8 mouse cellular contexts compared by ENCODE assay signal in genomic region chr3:152397335-152397940, GRCm38 (mm10). TPM values are rescaled to one million over a fixed set of nuclear protein-coding genes. Genes with fewer than 3 reads are reported as not detected.
DNase-seq lines count a peak whose midpoint lies in the region; ATAC-seq lines count a peak whose summit lies in the region.

No protein-coding gene starts in this region.

- ATAC-seq in midbrain, embryonic 15.5 days (replicated peaks), result no peak

- H3K27ac ChIP-seq in midbrain, embryonic 15.5 days, result no peak overlapping the region

- WGBS in midbrain, embryonic 15.5 days, result 59% methylated on average over 9 of the region's 9 CpGs

- H3K4me3 ChIP-seq in midbrain, embryonic 15.5 days, result peak overlapping the region; percentile 85

- H3K9me3 ChIP-seq in midbrain, embryonic 15.5 days, result no peaks in the 10 kb centered on the region

- H3K4me1 ChIP-seq in midbrain, embryonic 15.5 days, result peaks cover 30% of the 10 kb centered on the region

- no peaks in the 10 kb centered on the region; the same call in 1 of the 2 replicates for H3K36me3 ChIP-seq in midbrain, embryonic 15.5 days (replicated peaks)

- peak overlapping the region; percentile 67 for H3K4me2 ChIP-seq in midbrain, embryonic 15.5 days

- DNase-seq in kidney, adult 9 months, result peak; percentile 49
- DNase-seq in kidney, postnatal 4 days, result no peak
- peak; percentile 44 for DNase-seq in c-Kit-negative CD71-positive TER-119-positive erythroid progenitor cells, embryonic 14.5 days (ENCODE audit: low read depth, low spot score)
- DNase-seq in induced T-regulatory cell, adult 2 months (ENCODE audit: low read depth), result peak; percentile 14
- no peak for DNase-seq in thymus, postnatal 36 days
- no peak for DNase-seq in thymus, adult 18-20 months
- DNase-seq in thymus, postnatal 10 days (ENCODE audit: low spot score in 2 of 2), result no peak

- no peaks in the 10 kb centered on the region for H3K27me3 ChIP-seq in midbrain, embryonic 15.5 days (replicated peaks)

- H3K9ac ChIP-seq in midbrain, embryonic 15.5 days, result peak overlapping the region; percentile 90; the same call in 1 of the 2 replicates

RNA-seq across cellular contexts. Expression of gene Zzz3, which starts 2.2 kb away (rescaled TPM):
- 31.3 and 32.9 TPM in 2 replicates for polyA plus RNA-seq in midbrain, embryonic 15.5 days (2015; fragmentation: Nextera tagmentation; extraction: Ambion mirVana)

RNA-seq across cellular contexts. Expression of gene Usp33, which starts 51.2 kb away (rescaled TPM):
- polyA plus RNA-seq in midbrain, embryonic 15.5 days (2015; fragmentation: Nextera tagmentation; extraction: Ambion mirVana), result 89.2 and 92.8 TPM in 2 replicates

RNA-seq across cellular contexts. Expression of gene Miga1, which starts 57.2 kb away (rescaled TPM):
- 19.1 and 21.7 TPM in 2 replicates for polyA plus RNA-seq in midbrain, embryonic 15.5 days (2015; fragmentation: Nextera tagmentation; extraction: Ambion mirVana)

Comparison
In these comparisons a context has a peak if more than half of its experiments do, and no peak if none do; other contexts are left out.
1. DNase-seq: peak in kidney, adult 9 months (single experiment), c-Kit-negative CD71-positive TER-119-positive erythroid progenitor cells, embryonic 14.5 days (single experiment) and induced T-regulatory cell, adult 2 months (single experiment); none in kidney, postnatal 4 days (0 of 2), thymus, postnatal 36 days (0 of 2), thymus, adult 18-20 months (0 of 2) and thymus, postnatal 10 days (0 of 2).